Mouse (Mus musculus) duodenum, adult 2 months (tissue): ENCODE results near the gene Lep. TPM values are rescaled to one million over a fixed set of nuclear protein-coding genes. Genes with fewer than 3 reads are reported as not detected.

Experiments
- polyA plus RNA-seq: library from polyadenylated mRNA; depleted of rRNA; stranded (reverse); fragments of >200 nt; gene quantifications from 2 replicates; pipeline ENCODE4 v1.2.3, GENCODE M21; 2012; ENCODE audit warnings: low replicate concordance; rRNA removed

Gene Lep
- 0.13 and 0.70 TPM in 2 replicates for polyA plus RNA-seq

DNA sequence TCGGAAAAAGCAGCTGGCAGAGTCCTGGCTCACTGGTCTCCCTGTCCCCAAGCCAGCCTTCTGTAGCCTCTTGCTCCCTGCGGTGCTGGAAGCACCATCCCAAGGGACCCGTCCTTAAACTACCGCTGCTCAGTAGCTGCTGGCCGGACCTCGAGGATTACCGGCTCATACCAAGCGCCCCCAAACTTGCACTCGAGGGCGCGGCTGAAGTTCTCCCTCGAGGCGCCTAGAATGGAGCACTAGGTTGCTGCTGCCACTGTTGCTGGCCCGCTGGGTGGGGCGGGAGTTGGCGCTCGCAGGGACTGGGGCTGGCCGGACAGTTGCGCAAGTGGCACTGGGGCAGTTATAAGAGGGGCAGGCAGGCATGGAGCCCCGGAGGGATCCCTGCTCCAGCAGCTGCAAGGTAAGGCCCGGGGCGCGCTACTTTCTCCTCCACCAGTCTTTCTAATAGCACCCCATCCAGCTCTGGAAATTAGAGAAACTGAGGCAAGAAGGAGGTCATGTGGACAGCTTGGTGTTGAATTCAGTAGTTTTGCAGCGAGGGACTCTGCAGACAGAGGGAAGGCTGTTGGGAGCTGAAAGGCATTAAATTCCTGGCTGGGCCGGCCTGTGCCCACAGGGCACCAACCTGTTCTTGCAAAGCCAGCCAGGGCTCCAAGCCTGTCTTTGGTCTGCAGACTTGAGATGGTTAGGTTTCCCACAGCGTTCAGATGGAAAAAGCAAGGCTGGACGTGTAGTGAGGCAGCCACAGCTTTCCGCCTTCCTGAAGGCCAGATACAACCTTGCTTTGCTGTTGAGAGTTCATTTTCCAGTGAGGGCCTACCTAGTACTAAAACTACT is at the start of gene Lep:
TSS of gene Lep (plus strand) at position 375 of the 840 bp plus-strand sequence.

Other genes with a start within 250 kb of the Lep start
- 0.12 and 0.30 TPM in 2 replicates for gene Lrrc4, start 228.5 kb upstream of the Lep start, polyA plus RNA-seq
- 0.45 and 1.3 TPM in 2 replicates for gene Rbm28, start 104.8 kb downstream of the Lep start, polyA plus RNA-seq
- gene Prrt4, start 119.4 kb downstream of the Lep start, polyA plus RNA-seq = 0.23 and 0.31 TPM in 2 replicates
- gene Impdh1, start 156.1 kb downstream of the Lep start, polyA plus RNA-seq = 21.2 and 36.2 TPM in 2 replicates
- 5.1 and 22.3 TPM in 2 replicates for gene Hilpda, start 212.3 kb downstream of the Lep start, polyA plus RNA-seq
- 0.39 and 0.56 TPM in 2 replicates for gene Fam71f2, start 219.4 kb downstream of the Lep start, polyA plus RNA-seq